Mouse (Mus musculus): ENCODE measurements around the gene Mrpl58. TPM values are rescaled to one million over a fixed set of nuclear protein-coding genes. Genes with fewer than 3 reads are reported as not detected.
"Not testable (repeated sequence)": the region's sequence is repeated elsewhere in the genome, so short reads cannot be mapped to it uniquely, and the experiment has no call there.

Gene Mrpl58
- total and polyA plus RNA-seq, 3 experiments: 82.7 to 159 (median 144) TPM

- DNase-seq: no peak
- Histone ChIP-seq H3K9ac (ENCODE audit: low read depth, low read length) (no peak overlapping the region), H3K79me2 (replicated peaks; ENCODE audit: control insufficient read depth, insufficient read depth, low read length) (no peaks in the 10 kb centered on the region), H3K4me3 (no peak overlapping the region), H3K27me3 (ENCODE audit: control insufficient read depth, insufficient read depth, low read length) (no peaks in the 10 kb centered on the region), H3K36me3 (ENCODE audit: control insufficient read depth, insufficient read depth, low read length) (no peaks in the 10 kb centered on the region), H3K27ac (no peak overlapping the region), H3K4me1 (ENCODE audit: control insufficient read depth, insufficient read depth, low read length) (peaks cover 3% of the 10 kb centered on the region; the same call in 1 of the 2 replicates)
- intact Hi-C loops (cut with DNase I): no loop called here
- TF ChIP-seq POLR2A (IDR thresholded peaks at IDR 0.05; ENCODE audit: insufficient read depth, low read depth, low read length) (no peak), EP300 (IDR thresholded peaks at IDR 0.05; ENCODE audit: insufficient read depth, low read depth, low read length) (no peak), CTCF (IDR thresholded peaks at IDR 0.05) (no peak)
- 76% methylated on average over 8 of the region's 8 CpGs for WGBS
Observed at GRCm38 (mm10) chr11:115451781-115452241, 48.3 kb downstream of the Mrpl58 start.

- H3K27ac ChIP-seq: no peak overlapping the region
- no peak for DNase-seq
- H3K4me1 ChIP-seq (ENCODE audit: control insufficient read depth, insufficient read depth, low read length): peaks cover 1% of the 10 kb centered on the region; the same call in 1 of the 2 replicates
- TF ChIP-seq CTCF (IDR thresholded peaks at IDR 0.05): no peak
- TF ChIP-seq EP300 (IDR thresholded peaks at IDR 0.05; ENCODE audit: insufficient read depth, low read depth, low read length): no peak
- no peak for TF ChIP-seq POLR2A (IDR thresholded peaks at IDR 0.05; ENCODE audit: insufficient read depth, low read depth, low read length)
- no peak overlapping the region for H3K4me3 ChIP-seq
- H3K27me3 ChIP-seq (ENCODE audit: control insufficient read depth, insufficient read depth, low read length): no peaks in the 10 kb centered on the region
- 82% methylated on average over 7 of the region's 7 CpGs for WGBS
- no peak overlapping the region for H3K9ac ChIP-seq (ENCODE audit: low read depth, low read length)
- intact Hi-C loops (cut with DNase I): no loop called here
- no peaks in the 10 kb centered on the region for H3K79me2 ChIP-seq (replicated peaks; ENCODE audit: control insufficient read depth, insufficient read depth, low read length)
- no peaks in the 10 kb centered on the region for H3K36me3 ChIP-seq (ENCODE audit: control insufficient read depth, insufficient read depth, low read length)
Observed at GRCm38 (mm10) chr11:115452281-115452860, 48.8 kb downstream of the Mrpl58 start.

- 54% methylated on average over 4 of the region's 4 CpGs for WGBS
- Histone ChIP-seq H3K36me3 (ENCODE audit: control insufficient read depth, insufficient read depth, low read length) (no peaks in the 10 kb centered on the region), H3K27ac (no peak overlapping the region), H3K4me1 (ENCODE audit: control insufficient read depth, insufficient read depth, low read length) (no peaks in the 10 kb centered on the region), H3K27me3 (ENCODE audit: control insufficient read depth, insufficient read depth, low read length) (no peaks in the 10 kb centered on the region), H3K4me3 (no peak overlapping the region), H3K79me2 (replicated peaks; ENCODE audit: control insufficient read depth, insufficient read depth, low read length) (no peaks in the 10 kb centered on the region), H3K9ac (ENCODE audit: low read depth, low read length) (no peak overlapping the region)
- no peak for DNase-seq
- intact Hi-C loops (cut with DNase I): no loop called here
- TF ChIP-seq POLR2A (IDR thresholded peaks at IDR 0.05; ENCODE audit: insufficient read depth, low read depth, low read length) (no peak), CTCF (IDR thresholded peaks at IDR 0.05) (no peak), EP300 (IDR thresholded peaks at IDR 0.05; ENCODE audit: insufficient read depth, low read depth, low read length) (no peak)
Observed at GRCm38 (mm10) chr11:115453306-115453705, 49.8 kb downstream of the Mrpl58 start.

- WGBS: 91% methylated on average over 6 of the region's 6 CpGs
- H3K27me3 ChIP-seq (ENCODE audit: control insufficient read depth, insufficient read depth, low read length); H3K9ac ChIP-seq (ENCODE audit: low read depth, low read length); H3K27ac ChIP-seq; DNase-seq; H3K4me3 ChIP-seq; H3K36me3 ChIP-seq (ENCODE audit: control insufficient read depth, insufficient read depth, low read length); H3K4me1 ChIP-seq (ENCODE audit: control insufficient read depth, insufficient read depth, low read length); intact Hi-C loops (cut with DNase I); H3K79me2 ChIP-seq (replicated peaks; ENCODE audit: control insufficient read depth, insufficient read depth, low read length): not testable (repeated sequence)
Observed at GRCm38 (mm10) chr11:115454822-115455221, 51.3 kb downstream of the Mrpl58 start.

- Histone ChIP-seq H3K36me3 (ENCODE audit: control insufficient read depth, insufficient read depth, low read length) (no peaks in the 10 kb centered on the region), H3K9ac (ENCODE audit: low read depth, low read length) (no peak overlapping the region), H3K27ac (no peak overlapping the region), H3K4me3 (no peak overlapping the region), H3K4me1 (ENCODE audit: control insufficient read depth, insufficient read depth, low read length) (no peaks in the 10 kb centered on the region), H3K79me2 (replicated peaks; ENCODE audit: control insufficient read depth, insufficient read depth, low read length) (no peaks in the 10 kb centered on the region), H3K27me3 (ENCODE audit: control insufficient read depth, insufficient read depth, low read length) (no peaks in the 10 kb centered on the region)
- WGBS: 91% methylated on average over 15 of the region's 15 CpGs
- intact Hi-C loops (cut with DNase I): no loop called here
- no peak for DNase-seq
- no peak for TF ChIP-seq EP300 (IDR thresholded peaks at IDR 0.05; ENCODE audit: insufficient read depth, low read depth, low read length)
Observed at GRCm38 (mm10) chr11:115455619-115456018, 52.1 kb downstream of the Mrpl58 start.

GRCm38 (mm10) chr11:115456182-115456581, 52.6 kb downstream of the Mrpl58 start:
- Histone ChIP-seq H3K9ac (ENCODE audit: low read depth, low read length) (no peak overlapping the region), H3K36me3 (ENCODE audit: control insufficient read depth, insufficient read depth, low read length) (no peaks in the 10 kb centered on the region), H3K4me1 (ENCODE audit: control insufficient read depth, insufficient read depth, low read length) (no peaks in the 10 kb centered on the region), H3K27me3 (ENCODE audit: control insufficient read depth, insufficient read depth, low read length) (no peaks in the 10 kb centered on the region), H3K4me3 (no peak overlapping the region), H3K79me2 (replicated peaks; ENCODE audit: control insufficient read depth, insufficient read depth, low read length) (no peaks in the 10 kb centered on the region), H3K27ac (no peak overlapping the region)
- intact Hi-C loops (cut with DNase I): no loop called here
- WGBS: 91% methylated on average over 4 of the region's 5 CpGs
- DNase-seq: no peak
- TF ChIP-seq CTCF (IDR thresholded peaks at IDR 0.05) (no peak), POLR2A (IDR thresholded peaks at IDR 0.05; ENCODE audit: insufficient read depth, low read depth, low read length) (no peak), EP300 (IDR thresholded peaks at IDR 0.05; ENCODE audit: insufficient read depth, low read depth, low read length) (no peak)
